Mouse (Mus musculus) erythroblast, embryonic 14.5 days (primary cell): Measurements from ENCODE around the gene Hspa1b. TPM values are rescaled to one million over a fixed set of nuclear protein-coding genes. Genes with fewer than 3 reads are reported as not detected.
A peak's percentile ranks its signal among the peaks of the same experiment; 100 is the strongest.
"Not testable (repeated sequence)": the region's sequence is repeated elsewhere in the genome, so short reads cannot be mapped to it uniquely, and the experiment has no call there.

Experiments used
- H3K27me3 ChIP-seq: 2 replicates; pipeline ENCODE4 v1.6.1; 2012; ENCODE audit warnings: inconsistent platforms; ENCODE audit not compliant: control insufficient read depth
- H3K36me3 ChIP-seq: 2 replicates; pipeline ENCODE4 v1.6.1; 2012; ENCODE audit warnings: mild to moderate bottlenecking, inconsistent platforms; ENCODE audit not compliant: control insufficient read depth
- H3K4me1 ChIP-seq: 2 replicates; pipeline ENCODE4 v1.6.1; 2012; ENCODE audit warnings: inconsistent platforms; ENCODE audit not compliant: control insufficient read depth
- H3K4me3 ChIP-seq: replicated peaks from 2 replicates; pipeline ENCODE3; 2012; ENCODE audit warnings: moderate library complexity, mild to moderate bottlenecking, inconsistent platforms
- H3K9me3 ChIP-seq: 2 replicates; pipeline ENCODE4 v1.6.1; 2012; ENCODE audit warnings: low read length, inconsistent platforms, mixed read lengths; ENCODE audit not compliant: control insufficient read depth
- GATA1 ChIP-seq: IDR thresholded peaks from 2 replicates; pipeline ENCODE4 v1.6.1; 2012; ENCODE audit warnings: low read length, inconsistent platforms, mixed read lengths
- TAL1 ChIP-seq: IDR thresholded peaks from 3 replicates; pipeline ENCODE4 v1.6.1; 2012; ENCODE audit warnings: low read length, inconsistent platforms, mixed read lengths
- polyA plus RNA-seq: library from polyadenylated mRNA; stranded (reverse); fragments of >175 nt; gene quantifications from 2 replicates; pipeline ENCODE4 v1.2.3, GENCODE M21; 2012

Gene Hspa1b
- polyA plus RNA-seq, 1 experiment: 454 TPM

- Histone ChIP-seq H3K36me3 (no peaks in the 10 kb centered on the region), H3K4me3 (no peak overlapping the region), H3K9me3 (no peaks in the 10 kb centered on the region), H3K27me3 (peaks cover 88% of the 10 kb centered on the region), H3K4me1 (no peaks in the 10 kb centered on the region)
- TF ChIP-seq GATA1: no peak
- TF ChIP-seq TAL1: no peak
These were observed 6.6 kb upstream of the Hspa1b start for GRCm38 (mm10) chr17:34965627-34966026.

DNA sequence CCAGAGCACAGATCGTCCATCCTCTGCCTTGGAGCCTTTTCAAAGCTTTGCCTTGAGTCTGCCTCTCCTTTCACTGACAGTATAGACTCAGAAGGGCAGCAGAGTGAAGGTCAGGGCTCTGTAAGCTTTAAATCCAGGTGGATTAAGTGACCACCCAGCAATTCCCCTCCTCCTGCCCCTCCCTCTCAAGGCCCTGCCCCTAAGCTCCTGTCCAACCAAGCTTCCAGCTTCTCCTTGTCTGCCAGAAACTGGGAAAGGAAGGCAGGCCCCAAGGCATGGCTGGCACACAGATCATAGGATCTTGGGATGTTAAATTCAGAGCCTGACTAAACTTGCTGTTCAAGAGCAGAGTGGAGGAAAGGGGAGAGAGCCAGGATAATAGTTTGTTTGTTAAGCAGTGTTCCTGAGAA, 5.6 kb upstream of the Hspa1b start:
- Histone ChIP-seq H3K4me3 (no peak overlapping the region), H3K36me3 (no peaks in the 10 kb centered on the region), H3K4me1 (peaks cover 8% of the 10 kb centered on the region), H3K9me3 (no peaks in the 10 kb centered on the region), H3K27me3 (peaks cover 90% of the 10 kb centered on the region)
- no peak for TF ChIP-seq TAL1
- TF ChIP-seq GATA1: no peak

- peaks cover 84% of the 10 kb centered on the region for H3K27me3 ChIP-seq
- no peak for TF ChIP-seq GATA1
- no peak for TF ChIP-seq TAL1
- H3K9me3 ChIP-seq: no peaks in the 10 kb centered on the region; the same call in 1 of the 2 replicates
- peaks cover 12% of the 10 kb centered on the region for H3K4me1 ChIP-seq
- no peaks in the 10 kb centered on the region for H3K36me3 ChIP-seq
- H3K4me3 ChIP-seq: no peak overlapping the region
These were observed 3.8 kb upstream of the Hspa1b start for GRCm38 (mm10) chr17:34962841-34963240.

DNA sequence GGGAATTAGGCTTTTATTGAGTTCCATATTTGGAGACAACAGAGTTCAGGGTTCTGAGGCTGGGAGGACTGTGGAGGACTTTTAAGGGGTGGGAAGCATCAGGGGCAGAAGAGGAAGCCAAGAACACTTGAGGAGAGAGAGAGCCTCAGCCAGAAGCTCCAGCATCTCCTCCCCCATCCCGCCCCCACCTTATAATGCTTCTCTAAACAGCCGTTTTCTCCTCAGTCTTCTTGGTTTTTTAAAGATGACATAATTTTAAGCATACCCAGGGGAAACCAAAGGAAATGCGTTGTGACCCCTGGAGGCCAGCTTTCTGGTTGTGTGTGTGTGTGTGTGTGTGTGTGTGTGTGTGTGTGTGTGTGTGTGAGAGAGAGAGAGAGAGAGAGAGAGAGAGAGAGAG, 3.1 kb upstream of the Hspa1b start:
- Histone ChIP-seq H3K4me1 (peaks cover 12% of the 10 kb centered on the region), H3K36me3 (no peaks in the 10 kb centered on the region), H3K4me3 (no peak overlapping the region), H3K27me3 (peaks cover 82% of the 10 kb centered on the region), H3K9me3 (peaks cover 2% of the 10 kb centered on the region; the same call in 1 of the 2 replicates)
- TF ChIP-seq GATA1: no peak
- no peak for TF ChIP-seq TAL1

- Histone ChIP-seq H3K9me3 (peaks cover 2% of the 10 kb centered on the region; the same call in 1 of the 2 replicates), H3K27me3 (peaks cover 87% of the 10 kb centered on the region), H3K4me3 (no peak overlapping the region), H3K4me1 (peaks cover 12% of the 10 kb centered on the region), H3K36me3 (no peaks in the 10 kb centered on the region)
- no peak for TF ChIP-seq GATA1
- no peak for TF ChIP-seq TAL1
These were observed 1.9 kb upstream of the Hspa1b start for GRCm38 (mm10) chr17:34960702-34961493.

GRCm38 (mm10) chr17:34959881-34960515, 960 bp upstream of the Hspa1b start:
- peaks cover 2% of the 10 kb centered on the region; the same call in 1 of the 2 replicates for H3K9me3 ChIP-seq
- H3K27me3 ChIP-seq: peaks cover 84% of the 10 kb centered on the region
- peak overlapping the region; percentile 56 for H3K4me3 ChIP-seq
- peaks cover 12% of the 10 kb centered on the region for H3K4me1 ChIP-seq
- no peaks in the 10 kb centered on the region for H3K36me3 ChIP-seq
- TF ChIP-seq GATA1 (no peak), TAL1 (no peak)

GRCm38 (mm10) chr17:34958734-34959129, 306 bp downstream of the Hspa1b start:
- H3K9me3 ChIP-seq, H3K36me3 ChIP-seq: not testable (repeated sequence)
- Histone ChIP-seq H3K4me3 (peak overlapping the region; percentile 47), H3K27me3 (peaks cover 74% of the 10 kb centered on the region), H3K4me1 (peaks cover 12% of the 10 kb centered on the region)

- peaks cover 12% of the 10 kb centered on the region for H3K4me1 ChIP-seq
- not testable (repeated sequence) for H3K36me3 ChIP-seq, H3K4me3 ChIP-seq, H3K9me3 ChIP-seq
- H3K27me3 ChIP-seq: peaks cover 67% of the 10 kb centered on the region
These were observed 1.1 kb downstream of the Hspa1b start for GRCm38 (mm10) chr17:34957966-34958365.

DNA sequence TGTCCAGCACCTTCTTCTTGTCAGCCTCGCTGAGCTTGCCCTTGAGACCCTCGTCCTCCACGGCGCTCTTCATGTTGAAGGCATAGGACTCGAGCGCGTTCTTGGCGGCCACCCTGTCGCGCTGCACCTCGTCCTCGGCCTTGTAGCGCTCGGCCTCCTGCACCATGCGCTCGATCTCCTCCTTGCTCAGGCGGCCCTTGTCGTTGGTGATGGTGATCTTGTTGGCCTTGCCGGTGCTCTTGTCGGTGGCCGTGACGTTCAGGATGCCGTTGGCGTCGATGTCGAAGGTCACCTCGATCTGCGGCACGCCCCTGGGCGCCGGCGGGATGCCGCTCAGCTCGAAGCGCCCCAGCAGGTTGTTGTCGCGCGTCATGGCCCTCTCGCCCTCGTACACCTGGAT, 1.7 kb downstream of the Hspa1b start:
- peaks cover 16% of the 10 kb centered on the region for H3K4me1 ChIP-seq

GRCm38 (mm10) chr17:34956340-34956739, 2.7 kb downstream of the Hspa1b start:
- H3K27me3 ChIP-seq: peaks cover 51% of the 10 kb centered on the region

More for the DNA sequence above, 1.7 kb downstream of the Hspa1b start:
- peaks cover 60% of the 10 kb centered on the region for H3K27me3 ChIP-seq
- H3K36me3 ChIP-seq, H3K9me3 ChIP-seq, H3K4me3 ChIP-seq: not testable (repeated sequence)

More at GRCm38 (mm10) chr17:34956340-34956739, 2.7 kb downstream of the Hspa1b start:
- TF ChIP-seq GATA1 (no peak), TAL1 (no peak)
- Histone ChIP-seq H3K4me3 (no peak overlapping the region), H3K9me3 (peaks cover 2% of the 10 kb centered on the region; the same call in 1 of the 2 replicates), H3K4me1 (peaks cover 25% of the 10 kb centered on the region), H3K36me3 (peaks cover 2% of the 10 kb centered on the region)
